Mouse (Mus musculus): Measurements from ENCODE around the gene Unc5b.

The Unc5b gene

DNA sequence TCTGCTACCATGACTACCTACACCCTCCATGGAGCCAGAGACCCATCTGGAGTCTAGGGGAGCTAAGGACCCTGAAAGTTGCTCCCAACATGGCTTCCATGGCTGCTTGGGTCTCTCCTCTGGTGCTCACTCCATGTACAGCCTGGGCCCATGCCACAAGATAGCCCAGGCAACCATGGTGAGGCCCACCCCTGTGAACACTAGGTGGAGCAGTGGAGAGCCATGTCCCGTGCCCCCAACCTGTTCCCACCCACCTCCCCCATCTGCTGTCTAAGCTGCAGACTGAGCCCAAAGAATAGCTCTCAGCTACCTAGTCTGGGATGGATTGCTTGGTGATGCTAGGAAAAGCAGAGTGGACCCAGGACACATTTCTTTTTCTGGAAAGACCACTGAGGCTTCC is 108.0 kb downstream of the Unc5b start:
- no peak for DNase-seq (ENCODE audit: low read depth, low spot score)

DNA sequence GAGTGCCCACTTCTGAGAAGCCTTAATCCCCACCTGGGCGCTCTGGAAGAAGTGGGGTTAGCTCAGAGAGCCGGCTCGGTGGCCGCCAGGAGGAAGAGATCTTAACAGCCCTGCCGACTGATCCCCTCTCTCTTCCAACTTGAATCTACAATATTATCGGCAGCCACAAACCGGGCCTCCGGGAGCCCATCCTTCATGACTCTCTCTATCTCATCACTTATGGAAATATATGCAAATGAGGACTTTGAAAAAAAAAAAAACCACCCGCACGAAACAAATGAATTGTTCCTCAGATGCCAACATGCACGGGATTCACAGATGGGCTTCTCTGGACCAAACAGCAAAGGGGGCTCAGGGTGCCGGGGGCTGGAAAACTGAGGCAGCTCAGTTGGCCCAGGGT is 109.7 kb downstream of the Unc5b start:
- no peak for DNase-seq (ENCODE audit: low read depth, low spot score)

DNA sequence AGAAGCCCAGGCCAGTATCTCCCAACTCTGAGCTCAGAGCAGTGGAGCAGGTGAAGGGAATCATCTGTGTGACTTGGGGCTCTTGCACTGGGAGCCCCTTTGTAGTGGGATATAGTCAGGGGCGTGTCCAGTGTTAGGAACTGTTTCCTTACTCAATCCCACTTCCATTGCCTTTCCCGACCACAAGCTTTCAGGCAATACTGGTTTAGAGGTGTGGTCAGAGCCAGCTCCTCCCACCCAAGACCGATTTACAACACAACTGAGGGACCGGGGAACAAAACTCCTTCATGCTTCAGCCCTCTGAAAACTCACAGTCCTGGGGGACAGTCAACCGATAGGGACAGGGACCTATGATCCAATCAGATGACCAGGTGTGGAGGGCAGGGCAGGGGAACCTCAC is 110.9 kb downstream of the Unc5b start:
- no peak for DNase-seq (ENCODE audit: low read depth, low spot score)

DNA sequence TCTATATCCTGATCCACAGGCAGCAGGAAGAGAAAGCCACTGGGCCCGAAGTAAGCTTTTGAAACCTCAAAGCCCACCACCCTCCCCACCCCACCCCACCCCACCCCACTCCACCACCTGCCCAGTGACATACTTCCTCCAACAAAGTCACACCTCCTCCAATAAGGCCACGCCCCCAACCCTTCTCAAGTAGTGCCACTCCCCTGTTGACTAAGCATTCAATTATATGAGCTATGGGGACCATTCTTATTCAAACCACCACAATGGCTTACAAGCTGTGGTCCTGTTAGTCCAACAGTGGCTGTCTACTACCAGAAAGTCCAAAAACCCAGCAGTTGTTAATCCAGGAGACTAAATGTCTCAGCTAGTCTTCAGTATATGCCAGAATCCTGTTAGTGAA is 112.9 kb downstream of the Unc5b start:
- no peak for DNase-seq (ENCODE audit: low read depth, low spot score)

DNA sequence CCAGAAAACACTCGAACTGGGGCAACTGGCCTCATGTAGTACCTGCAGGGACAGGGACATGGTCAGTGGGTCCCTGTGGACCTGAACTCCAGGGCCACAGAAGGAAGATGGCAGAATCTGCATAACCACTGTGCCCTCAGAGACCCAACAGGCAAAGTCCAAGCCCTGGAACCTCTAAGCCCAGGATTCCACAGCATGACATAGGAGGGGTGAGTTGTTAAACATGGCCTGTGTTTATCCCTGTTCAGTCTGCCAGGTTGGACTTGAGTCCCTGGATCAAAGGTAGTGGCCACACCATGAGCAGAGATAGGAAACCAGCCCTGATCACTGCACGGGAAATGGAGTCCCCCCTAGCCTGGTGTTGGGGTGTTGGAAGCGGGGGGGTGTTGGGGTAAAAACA is 114.9 kb downstream of the Unc5b start:
- no peak for DNase-seq (ENCODE audit: low read depth, low spot score)

Data from brain, embryonic 18.5 days (tissue).